Mouse (Mus musculus) G1E-ER4 (cell line): ENCODE measurements around the gene Masp2. TPM values are rescaled to one million over a fixed set of nuclear protein-coding genes. Genes with fewer than 3 reads are reported as not detected.

Experiments used
- GATA1 ChIP-seq: IDR thresholded peaks from one replicate; pipeline ENCODE4 v1.8.0; 2012; ENCODE audit warnings: low read length, inconsistent platforms
- polyA plus RNA-seq: library from polyadenylated mRNA; stranded (reverse); fragments of >175 nt; gene quantifications from 2 replicates; pipeline ENCODE4 v1.2.3, GENCODE M21; 2012

Masp2 gene
- polyA plus RNA-seq, 1 experiment: 0.19 TPM

DNA sequence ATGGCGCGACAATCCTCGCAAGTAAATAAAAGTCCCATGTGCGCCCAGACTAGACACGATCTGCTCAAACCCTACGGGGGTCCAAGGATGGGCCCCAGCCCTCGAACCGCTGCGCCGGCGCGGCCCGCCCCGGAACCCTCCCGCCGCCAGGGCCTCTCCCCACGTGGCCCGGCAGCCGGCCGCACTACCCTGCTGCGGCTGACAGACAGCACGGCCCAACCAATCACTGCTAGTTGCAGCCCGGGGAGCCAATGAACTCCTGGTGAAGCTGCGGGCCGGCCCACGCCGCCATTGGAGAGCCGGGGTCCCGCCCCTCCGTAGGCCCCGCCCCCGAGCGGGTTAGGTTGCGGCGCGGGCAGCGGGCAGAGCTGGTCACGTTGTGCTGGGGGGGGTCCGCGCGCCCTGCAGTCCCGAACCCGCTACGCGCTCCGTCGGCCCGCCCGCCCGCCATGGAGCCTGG, 11.2 kb upstream of the Masp2 start, which contains the start of gene Srm:
Gene Srm, plus strand, starts transcription at position 333 of the 460 bp plus-strand sequence.
- no peak for TF ChIP-seq GATA1

DNA sequence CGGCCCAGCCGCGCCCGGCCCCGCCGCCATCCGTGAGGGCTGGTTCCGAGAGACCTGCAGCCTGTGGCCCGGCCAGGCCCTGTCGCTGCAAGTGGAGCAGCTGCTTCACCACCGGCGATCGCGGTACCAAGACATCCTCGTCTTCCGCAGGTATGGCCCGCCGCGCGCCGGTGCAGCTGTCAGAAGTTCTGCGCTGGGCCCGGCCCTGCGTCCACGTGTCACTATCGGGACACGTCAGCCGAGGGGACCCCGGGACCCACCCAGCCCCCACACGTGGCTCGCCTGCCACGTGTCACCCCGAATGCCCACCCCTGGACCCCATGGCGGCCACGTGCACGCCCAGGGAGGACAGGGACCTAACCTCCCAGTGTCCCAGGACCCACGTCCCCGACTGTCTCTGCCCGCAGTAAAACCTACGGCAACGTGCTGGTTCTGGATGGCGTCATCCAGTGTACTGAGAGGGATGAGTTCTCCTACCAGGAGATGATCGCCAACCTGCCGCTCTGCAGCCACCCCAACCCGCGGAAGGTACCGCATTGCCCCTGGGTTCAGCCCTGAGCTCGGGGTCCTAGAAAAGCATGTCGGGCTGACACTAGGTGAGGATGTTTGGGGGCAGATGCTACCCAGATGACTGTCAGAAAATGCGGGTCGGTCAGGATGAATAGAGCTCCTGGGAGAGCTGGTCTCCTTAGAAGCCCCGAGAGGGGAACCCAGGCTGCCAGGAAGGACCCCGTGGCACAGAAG, 10.5 kb upstream of the Masp2 start:
- no peak for TF ChIP-seq GATA1

DNA sequence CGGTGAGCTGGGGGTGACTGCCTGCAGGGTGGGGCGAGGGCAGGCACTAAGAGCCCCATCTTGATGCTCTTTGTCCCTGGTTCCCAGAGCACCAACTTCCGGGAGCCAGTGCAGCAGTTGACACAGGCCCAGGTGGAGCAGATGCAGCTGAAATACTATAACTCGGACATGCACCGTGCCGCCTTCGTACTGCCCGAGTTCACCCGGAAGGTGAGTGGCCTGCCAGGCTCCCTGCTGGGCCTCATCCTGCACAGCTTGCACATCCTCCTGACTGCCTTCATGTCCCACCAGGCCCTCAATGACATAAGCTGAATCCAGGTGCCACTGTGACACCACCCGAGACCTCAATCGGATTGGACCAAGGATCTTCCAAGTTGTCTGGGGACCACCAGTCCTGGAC, 8.4 kb upstream of the Masp2 start:
- no peak for TF ChIP-seq GATA1

- TF ChIP-seq GATA1: no peak
These were observed 6.4 kb upstream of the Masp2 start for GRCm38 (mm10) chr4:148595916-148596315.

DNA sequence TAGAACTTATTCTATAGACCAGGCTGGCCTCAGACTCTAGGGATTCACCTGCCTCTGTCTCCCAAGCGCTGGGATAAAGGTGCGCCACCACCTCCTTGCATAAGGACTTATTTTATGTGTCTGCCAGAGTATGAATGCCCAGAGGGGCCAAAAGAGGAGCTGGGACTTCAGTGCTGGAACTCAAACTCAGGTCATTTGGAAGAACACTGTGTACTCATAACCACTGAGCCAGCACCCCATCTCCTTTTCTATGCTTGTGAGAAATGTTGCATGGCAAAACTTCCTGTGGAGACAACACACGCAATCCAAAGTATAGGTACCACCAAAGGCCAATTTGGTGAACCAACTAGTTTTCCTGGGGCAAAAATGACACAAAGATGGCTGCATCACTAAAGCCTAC, 5.6 kb upstream of the Masp2 start:
- TF ChIP-seq GATA1: no peak

GRCm38 (mm10) chr4:148598826-148599225, 3.5 kb upstream of the Masp2 start:
- TF ChIP-seq GATA1: no peak

DNA sequence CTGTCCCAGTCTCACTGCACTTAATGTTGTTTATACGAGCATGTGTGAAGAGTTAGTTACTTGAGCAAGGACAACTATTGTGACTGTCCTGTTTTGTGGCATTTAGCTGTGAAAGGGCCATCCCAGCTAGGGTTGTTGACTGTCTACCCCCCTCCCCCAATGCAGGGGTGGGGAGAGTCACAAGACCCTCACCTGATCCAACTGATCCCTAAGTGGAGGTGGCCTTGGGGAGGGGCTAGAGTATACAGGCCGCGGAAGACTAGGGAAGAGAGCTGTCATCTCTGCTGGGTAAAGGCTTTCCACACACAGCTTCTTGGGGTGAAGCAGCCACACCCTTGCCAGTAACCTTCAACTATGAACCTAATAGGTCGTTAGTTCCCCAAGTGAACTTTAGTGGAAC, 2.0 kb upstream of the Masp2 start:
- no peak for TF ChIP-seq GATA1

- no peak for TF ChIP-seq GATA1
These were observed 483 bp upstream of the Masp2 start for GRCm38 (mm10) chr4:148601871-148602270.

GRCm38 (mm10) chr4:148603376-148604139, 1.2 kb downstream of the Masp2 start:
- TF ChIP-seq GATA1: no peak

DNA sequence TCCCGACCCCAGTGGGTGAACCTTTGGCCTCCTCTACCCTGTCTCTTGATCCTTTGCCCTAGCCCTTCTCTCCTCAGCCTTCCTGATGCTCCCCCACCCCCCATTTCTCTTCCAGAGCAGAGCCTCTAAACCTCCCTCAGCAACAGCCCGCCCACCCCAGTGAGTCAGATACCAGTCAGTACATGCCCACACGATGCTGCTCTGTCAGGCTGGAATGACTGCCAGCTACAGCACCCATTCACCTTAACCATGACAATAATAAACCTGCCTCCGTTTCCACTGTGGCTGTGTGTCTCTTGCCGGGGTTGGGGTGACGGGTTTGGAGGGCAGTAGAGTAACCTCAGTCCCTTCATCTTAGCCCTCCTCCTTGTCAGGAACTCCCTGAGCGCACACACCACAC, 1.8 kb downstream of the Masp2 start:
- no peak for TF ChIP-seq GATA1

GRCm38 (mm10) chr4:148604541-148605165, 2.3 kb downstream of the Masp2 start:
- TF ChIP-seq GATA1: no peak

DNA sequence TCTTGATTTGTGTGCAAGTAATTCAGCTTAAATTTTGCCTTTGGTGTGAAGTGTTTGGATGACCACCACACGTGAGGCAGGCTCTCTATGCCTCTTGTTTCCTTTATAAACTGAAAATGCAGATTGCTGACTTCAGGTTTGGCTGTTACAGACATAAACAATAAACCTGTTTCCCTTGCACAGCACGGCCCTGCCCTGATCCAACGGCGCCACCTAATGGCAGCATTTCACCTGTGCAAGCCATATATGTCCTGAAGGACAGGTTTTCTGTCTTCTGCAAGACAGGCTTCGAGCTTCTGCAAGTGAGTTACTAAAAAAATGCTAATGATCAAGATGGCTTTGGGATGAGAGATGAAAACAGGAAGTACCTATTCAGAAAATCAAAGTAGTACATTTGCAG, 5.4 kb downstream of the Masp2 start:
- TF ChIP-seq GATA1: no peak

- TF ChIP-seq GATA1: no peak
These were observed 7.5 kb downstream of the Masp2 start for GRCm38 (mm10) chr4:148609805-148610204.

GRCm38 (mm10) chr4:148610631-148611364, 8.4 kb downstream of the Masp2 start:
- TF ChIP-seq GATA1: no peak

DNA sequence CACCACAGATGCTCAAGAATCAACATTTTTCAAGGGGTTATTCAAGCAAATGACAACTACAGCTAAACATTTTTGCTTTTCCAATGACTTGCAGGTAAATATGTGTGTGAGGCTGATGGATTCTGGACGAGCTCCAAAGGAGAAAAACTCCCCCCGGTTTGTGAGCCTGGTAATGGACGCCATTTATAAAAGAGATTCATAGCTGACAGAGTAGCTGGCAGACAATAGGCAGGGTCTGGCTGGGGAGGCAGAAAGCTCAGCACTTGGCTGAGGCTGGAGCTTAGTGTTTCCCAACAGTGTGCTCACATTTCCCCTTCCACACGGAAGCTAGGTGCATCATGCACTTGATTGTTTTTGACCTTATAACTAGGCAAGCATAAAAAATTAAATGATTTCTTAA, 10.2 kb downstream of the Masp2 start:
- TF ChIP-seq GATA1: no peak

GRCm38 (mm10) chr4:148613738-148614137, 11.4 kb downstream of the Masp2 start:
- TF ChIP-seq GATA1: no peak
